Mouse (Mus musculus): ENCODE results near the gene Vmn1r70. TPM values are rescaled to one million over a fixed set of nuclear protein-coding genes. Genes with fewer than 3 reads are reported as not detected.

The Vmn1r70 gene
- polyA plus RNA-seq (2014; fragmentation: Illumina TruSeq; extraction: RNeasy Lipid Tissue Mini Kit (QIAGEN cat#74804); ENCODE audit: low read depth, low replicate concordance) = not detected

DNA sequence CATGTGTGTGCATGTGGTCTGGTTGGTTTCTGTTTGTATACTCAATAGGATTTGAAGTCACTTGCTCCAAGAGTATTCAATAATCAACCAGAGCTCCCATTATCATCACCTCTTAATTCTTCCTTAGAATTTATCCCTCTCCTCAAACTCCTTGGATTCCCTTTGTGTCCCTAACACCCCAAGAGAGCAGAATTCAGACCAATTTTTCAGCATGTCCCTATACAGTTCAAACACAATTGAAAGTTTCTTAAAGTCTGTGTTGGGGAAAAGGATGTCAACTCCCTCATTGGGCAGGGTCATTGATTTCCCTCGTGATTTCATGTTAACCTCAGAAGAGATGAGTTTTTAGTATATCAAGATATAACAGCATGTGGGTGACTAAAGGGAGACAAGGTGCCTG is at the start of gene Vmn1r70:
Vmn1r70 (plus strand) TSS at position 301 of the 400 bp plus-strand sequence.

DNA sequence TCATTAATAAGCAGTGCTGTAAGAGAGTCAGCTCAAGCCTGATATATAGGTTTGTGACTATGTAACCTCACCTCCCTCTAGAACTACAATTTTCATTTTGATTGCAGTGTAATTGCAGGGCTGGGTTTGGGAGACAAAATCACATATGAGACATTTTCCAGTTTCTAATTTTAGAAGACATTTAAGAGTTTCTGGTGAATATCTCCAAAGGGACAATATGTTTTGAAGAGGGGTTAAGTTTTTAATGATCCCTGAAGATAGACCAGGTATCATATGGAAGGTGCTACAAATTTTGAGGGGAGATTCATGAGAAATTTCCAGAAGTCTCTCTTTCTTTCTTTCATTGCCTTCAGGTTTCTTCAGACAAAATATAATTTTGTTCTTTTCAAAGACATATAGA is 17.8 kb upstream of the Vmn1r70 start, which contains the start of gene Vmn1r69:
Vmn1r69 (minus strand) TSS at position 101 of the 400 bp plus-strand sequence.

Other genes with a start within 250 kb of the Vmn1r70 start
- gene Vmn1r67, start 188.2 kb upstream of the Vmn1r70 start, polyA plus RNA-seq (2014; fragmentation: Illumina TruSeq; extraction: RNeasy Lipid Tissue Mini Kit (QIAGEN cat#74804); ENCODE audit: low read depth, low replicate concordance) = not detected
- gene Zik1, start 136.1 kb upstream of the Vmn1r70 start, polyA plus RNA-seq (2014; fragmentation: Illumina TruSeq; extraction: RNeasy Lipid Tissue Mini Kit (QIAGEN cat#74804); ENCODE audit: low read depth, low replicate concordance) = 1.0 TPM
- not detected for gene Vmn1r68, start 73.0 kb upstream of the Vmn1r70 start, polyA plus RNA-seq (2014; fragmentation: Illumina TruSeq; extraction: RNeasy Lipid Tissue Mini Kit (QIAGEN cat#74804); ENCODE audit: low read depth, low replicate concordance)
- gene Vmn1r69, start 17.9 kb upstream of the Vmn1r70 start, polyA plus RNA-seq (2014; fragmentation: Illumina TruSeq; extraction: RNeasy Lipid Tissue Mini Kit (QIAGEN cat#74804); ENCODE audit: low read depth, low replicate concordance) = not detected
- not detected for gene Nlrp4b, start 56.3 kb downstream of the Vmn1r70 start, polyA plus RNA-seq (2014; fragmentation: Illumina TruSeq; extraction: RNeasy Lipid Tissue Mini Kit (QIAGEN cat#74804); ENCODE audit: low read depth, low replicate concordance)
- gene Vmn1r71, start 122.8 kb downstream of the Vmn1r70 start, polyA plus RNA-seq (2014; fragmentation: Illumina TruSeq; extraction: RNeasy Lipid Tissue Mini Kit (QIAGEN cat#74804); ENCODE audit: low read depth, low replicate concordance) = not detected